Mouse (Mus musculus) testis, adult 2 months (tissue): ENCODE data around the gene Olfr150.
"Not testable (repeated sequence)": the region's sequence is repeated elsewhere in the genome, so short reads cannot be mapped to it uniquely, and the experiment has no call there.

ENCODE experiments used
- CTCF ChIP-seq: fragments of 200-500 bp; IDR thresholded peaks from 2 replicates; pipeline ENCODE4 v1.5.1; 2012; ENCODE audit warnings: low read depth, mild to moderate bottlenecking, inconsistent platforms, low read length, moderate library complexity; ENCODE audit not compliant: control insufficient read depth, insufficient read depth, insufficient replicate concordance
- POLR2A ChIP-seq: fragments of 200-500 bp; IDR thresholded peaks from 2 replicates; pipeline ENCODE4 v1.6.1; 2012; ENCODE audit warnings: low read depth, mild to moderate bottlenecking, inconsistent platforms, low read length, moderate library complexity; ENCODE audit not compliant: control insufficient read depth

DNA sequence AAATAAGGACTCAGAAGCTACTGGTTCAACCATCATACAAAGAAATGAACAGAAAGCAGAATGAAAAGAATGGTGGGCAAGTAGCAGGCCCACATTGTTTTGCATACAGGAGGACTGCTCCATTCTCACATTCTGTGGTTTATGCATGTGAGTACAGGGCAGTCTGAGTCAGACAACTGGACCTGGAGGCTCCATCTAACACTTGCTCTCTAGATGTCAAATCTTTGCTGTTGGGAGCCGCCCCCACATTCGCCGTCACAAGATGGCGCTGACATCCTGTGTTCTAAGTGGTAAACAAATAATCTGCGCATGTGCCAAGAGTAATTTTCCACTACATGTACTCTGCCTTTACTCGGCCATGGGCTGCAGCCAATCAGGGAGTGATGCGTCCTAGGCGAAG, 29.7 kb upstream of the Olfr150 start:
- TF ChIP-seq POLR2A, CTCF: not testable (repeated sequence)
